Mouse (Mus musculus) urinary bladder, postnatal 14 days (tissue): ENCODE measurements around the gene 1190002N15Rik.

Source experiments
- DNase-seq: peaks from one replicate; pipeline ENCODE4 v3.0.0; 2021; ENCODE audit warnings: low spot score

Gene 1190002N15Rik

DNA sequence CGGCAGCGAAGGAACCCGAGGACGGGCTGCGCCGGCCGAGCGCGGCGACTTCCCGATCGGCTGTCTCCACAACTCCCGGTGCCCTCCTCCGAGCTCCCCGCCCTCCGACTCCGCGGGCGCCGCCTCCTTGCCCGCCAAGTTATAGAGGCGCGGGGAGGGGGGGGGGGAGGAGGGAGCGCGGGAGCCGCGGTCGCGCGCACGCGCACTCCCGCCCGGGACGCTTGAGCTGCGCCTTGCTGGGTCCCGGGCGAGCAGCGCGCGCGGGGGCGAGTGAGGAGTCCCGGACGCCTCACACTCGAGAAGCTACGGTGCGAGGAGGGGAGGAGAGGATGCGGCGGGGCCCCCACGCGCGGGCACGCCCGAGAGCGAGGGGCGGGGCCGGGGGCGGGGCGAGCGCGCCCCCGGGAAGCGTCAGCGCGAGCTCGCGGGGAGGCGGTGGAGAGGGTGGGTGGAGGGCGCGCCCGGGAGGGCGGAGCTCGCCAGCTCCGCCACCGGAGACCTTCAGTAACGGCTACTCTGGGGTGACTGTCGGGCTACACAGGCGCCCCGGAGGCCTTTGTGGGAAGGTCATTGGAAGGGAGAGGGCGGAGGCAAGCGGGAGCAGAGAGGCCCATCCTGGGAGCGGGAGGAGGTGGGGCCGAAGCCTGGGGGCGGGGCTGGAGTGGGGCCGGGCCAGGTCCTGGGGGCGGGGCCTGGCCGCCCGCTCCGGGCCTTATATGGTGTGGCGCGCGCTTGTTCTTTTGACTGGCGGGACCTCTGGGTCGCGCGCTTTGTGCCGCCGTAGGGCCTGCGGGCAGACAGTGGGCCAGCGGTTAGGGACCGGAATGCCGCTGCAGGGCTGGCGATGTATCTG is at the start of gene 1190002N15Rik:
Gene 1190002N15Rik, minus strand, starts transcription at position 112 of the 853 bp plus-strand sequence.
- peak; percentile 93 for DNase-seq

DNA sequence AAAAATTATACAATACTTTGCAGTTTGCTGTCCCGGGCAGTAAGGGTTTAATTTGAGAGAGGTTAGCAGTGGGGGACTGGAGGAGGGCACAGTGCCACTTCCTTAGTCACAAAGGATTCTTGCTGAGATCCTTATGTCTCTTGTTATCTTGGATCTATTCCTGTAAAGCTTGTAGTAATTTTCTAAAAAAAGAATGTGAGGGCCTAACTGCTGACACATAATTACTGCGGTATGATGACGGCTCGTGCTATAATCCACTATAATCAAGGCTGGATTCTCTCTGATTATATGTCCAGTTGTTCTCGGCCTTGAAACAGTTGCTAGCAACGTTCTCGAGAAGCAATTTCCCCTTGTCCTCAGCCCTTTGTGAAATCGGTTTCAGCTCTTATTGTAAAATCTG is 44.4 kb upstream of the 1190002N15Rik start:
- no peak for DNase-seq

DNA sequence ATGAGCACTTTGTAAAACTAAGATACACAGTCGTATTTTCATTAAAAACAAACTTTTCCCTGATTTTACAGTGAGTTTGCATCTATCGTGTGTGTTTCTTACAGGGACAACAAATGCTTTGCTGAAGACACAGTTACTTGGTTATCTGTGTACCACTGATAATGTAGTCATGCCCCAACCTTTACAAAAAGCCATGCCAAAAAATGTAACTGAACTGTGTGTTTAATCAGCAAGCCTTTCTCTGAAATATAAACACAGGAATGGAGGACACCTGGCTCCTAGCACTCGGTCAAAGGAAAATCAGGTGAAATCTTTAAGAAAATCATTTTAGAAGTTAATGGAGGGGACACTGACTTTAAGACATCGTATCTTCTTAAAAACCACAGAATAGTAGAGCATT is 43.8 kb upstream of the 1190002N15Rik start:
- no peak for DNase-seq

DNA sequence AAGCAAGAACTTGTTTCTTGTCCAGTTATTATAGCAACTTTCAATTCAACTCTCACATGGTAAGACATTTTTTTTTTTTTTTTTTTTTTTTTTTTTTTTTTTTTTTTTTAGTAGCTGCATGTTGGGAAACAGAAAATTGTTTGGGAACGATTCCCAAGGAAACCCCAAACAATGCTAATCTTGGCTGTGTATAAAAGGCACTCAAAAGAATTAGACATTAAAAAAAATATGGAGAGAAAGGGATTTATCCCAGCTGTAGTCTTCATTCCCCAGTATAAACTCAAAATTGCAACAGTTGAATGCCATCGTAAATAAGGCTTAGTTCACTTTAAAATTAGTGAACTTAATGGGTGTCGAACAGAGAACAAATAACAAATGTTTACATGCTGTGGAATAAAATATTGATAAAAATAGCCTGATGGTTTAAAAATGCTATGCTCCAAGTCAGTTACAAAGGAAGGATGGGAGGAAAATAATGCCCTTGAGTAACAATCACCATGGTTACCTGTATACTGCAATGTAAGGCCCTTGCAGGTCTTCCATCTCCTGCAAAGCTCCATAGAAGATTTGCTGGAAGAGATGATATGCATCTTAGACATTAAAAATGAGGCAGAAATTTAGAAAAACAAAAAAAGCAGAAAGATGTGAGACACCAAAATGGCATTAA is 42.3 kb upstream of the 1190002N15Rik start:
- DNase-seq, result no peak

DNA sequence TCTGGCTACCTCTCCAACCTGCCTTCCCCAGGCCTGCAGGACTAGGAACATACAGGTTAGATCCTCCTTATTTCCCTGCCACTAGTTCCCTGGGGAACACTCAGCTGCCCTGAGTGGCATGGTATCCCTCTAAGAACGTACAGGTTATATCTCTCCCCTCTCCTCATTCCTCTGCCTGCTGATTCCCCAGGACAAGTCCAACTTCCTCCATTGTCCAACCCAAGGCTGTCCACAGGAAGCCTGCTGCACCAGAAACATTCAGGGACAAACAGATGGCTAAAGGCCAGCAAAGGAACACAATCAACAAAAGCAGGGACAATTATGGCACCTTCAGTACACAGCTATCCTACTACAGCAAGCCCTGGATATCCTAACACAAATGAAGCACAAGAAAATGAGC is 33.9 kb upstream of the 1190002N15Rik start:
- DNase-seq, result no peak

DNA sequence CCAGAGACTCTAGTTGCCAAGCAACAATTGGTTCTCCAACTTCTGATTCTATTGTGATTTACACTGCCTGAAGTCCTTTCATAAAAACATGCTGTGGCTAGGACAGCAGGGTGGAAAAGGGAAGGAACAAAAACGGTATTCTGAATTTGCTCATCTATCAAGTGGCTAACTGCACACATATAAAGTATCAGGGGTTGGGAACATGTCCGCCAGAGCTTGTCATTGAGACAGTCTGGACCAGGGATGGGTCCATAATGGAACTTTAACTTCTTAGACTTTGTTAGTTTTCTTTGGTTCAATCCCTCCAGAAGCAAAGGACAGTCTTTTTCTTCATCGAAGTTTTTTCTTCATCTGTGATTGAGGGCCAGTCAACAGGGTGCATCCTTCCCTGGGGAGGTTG is 30.5 kb upstream of the 1190002N15Rik start:
- no peak for DNase-seq

DNA sequence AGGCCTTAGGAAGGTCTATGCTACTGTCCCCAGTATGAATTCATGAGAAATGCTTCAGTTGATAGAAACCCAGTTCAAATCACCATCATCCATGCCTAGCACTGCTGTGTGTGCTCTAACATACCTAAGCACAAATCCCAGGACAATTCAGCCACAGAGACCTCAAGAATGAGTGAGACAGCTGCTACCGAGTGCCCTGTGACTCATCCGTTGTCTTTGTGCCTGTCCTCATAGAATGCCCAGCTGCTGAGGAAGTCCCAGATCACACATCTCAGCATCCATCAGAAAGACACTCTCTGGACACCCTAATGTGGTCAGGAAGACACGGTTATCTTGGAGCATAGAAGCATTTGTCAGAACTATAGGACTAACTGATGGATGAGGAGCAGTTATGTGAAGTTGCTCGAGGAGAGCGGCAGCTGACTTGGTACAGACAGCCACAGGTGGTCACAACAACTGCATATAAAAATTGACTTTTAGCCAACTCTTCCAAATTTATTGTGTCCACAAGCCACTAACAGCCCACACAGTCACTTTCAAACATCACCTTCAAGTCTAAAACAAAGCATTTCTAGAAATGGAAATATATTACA is 29.9 kb upstream of the 1190002N15Rik start:
- no peak for DNase-seq

DNA sequence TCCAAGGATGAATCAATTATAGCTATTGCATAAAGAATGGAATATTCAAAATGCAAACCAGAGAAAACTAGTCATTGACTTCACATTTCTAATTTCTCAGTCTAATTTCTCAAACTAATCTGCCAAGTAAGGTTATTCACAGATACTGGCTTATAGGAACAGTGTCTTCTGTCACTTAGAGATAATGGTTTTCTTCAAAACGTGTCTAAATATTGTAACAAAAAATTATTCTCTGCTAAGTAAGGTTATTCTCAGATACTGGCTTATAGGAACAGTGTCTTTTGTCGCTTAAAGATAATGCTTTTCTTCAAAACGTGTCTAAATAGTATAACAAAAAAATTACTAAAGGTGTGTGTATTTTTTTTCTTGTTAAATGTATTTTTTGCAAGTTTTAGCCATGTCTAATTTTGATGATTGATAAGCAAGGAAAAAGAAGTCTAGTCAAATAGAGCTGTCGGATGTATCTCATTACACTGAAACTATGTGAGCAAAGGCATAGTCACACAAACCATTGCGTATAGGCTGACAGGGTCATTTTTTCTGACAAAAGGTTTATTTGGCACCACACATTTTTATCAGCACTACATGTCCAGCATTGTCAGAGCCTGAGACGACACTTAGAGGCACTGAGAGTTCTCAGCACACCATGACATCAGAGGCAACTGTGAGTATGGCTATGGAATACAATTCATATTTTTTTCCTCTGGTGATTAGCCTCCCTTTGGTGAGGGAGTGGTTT is 19.1 kb upstream of the 1190002N15Rik start:
- no peak for DNase-seq

DNA sequence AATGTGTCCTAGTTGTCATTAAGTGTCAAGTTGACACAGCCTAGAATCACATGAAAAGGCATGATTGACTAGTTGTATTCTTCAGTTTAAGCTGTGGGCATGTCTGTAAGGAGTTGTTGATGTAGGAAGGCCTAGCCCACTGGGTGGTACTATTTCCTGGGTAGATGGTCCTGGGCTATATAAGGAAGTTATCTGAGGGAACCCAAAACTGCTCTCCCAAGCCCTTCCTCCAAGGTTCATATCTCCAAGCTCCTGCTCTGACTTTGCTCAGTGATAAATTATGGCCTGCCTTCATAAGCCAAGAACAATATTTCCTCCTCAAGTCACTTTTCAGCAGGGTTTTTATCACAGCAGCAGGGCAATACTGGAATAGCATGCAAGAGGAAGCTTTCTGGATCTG is 18.4 kb upstream of the 1190002N15Rik start:
- DNase-seq, result no peak

DNA sequence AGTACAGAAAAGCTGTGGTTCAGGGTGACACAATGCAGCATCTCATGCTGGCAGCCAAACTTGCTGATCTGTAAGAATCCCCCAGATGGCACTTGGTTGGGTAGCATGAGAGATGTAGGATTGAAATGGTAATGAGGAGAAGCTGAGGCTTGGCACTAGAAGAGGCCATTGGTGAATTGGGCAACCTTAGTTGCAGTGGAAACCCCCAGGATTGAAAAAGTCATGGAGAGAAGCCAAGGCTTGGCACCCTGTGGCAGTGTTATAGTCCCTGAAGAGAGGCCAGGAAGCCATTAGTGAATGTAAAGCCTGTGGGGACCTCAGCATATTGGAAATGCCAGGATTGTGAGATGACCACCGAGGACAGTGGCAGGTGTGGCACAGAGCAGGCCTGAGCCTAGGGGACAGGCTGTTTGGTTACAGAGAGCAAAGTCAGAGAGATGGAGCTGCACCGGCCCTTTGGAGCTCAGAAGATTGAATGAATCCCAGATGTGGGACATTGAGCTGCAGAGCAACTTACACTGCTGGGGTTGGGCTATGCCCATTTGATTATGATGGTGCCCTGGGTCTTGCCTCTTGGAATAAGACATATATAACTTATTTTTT is 12.7 kb upstream of the 1190002N15Rik start:
- DNase-seq, result no peak

DNA sequence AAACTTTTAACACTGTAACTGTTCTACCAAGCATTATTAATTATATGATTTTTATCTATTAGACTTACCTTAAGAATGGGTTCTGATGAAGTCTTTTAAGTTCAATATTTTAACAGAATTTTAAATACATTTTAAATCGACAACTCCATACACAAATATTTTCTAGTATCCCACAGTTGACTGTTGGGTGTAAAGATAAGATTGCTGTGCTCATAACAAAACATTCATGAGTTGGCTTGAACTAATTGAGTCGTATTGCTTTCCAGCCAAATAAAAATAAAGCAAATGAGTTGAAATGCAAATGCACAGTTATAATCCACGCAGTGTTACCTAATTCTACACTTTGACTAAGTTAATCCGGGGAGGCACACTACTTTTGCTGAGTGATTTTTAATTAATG is 6.0 kb upstream of the 1190002N15Rik start:
- DNase-seq, result no peak

DNA sequence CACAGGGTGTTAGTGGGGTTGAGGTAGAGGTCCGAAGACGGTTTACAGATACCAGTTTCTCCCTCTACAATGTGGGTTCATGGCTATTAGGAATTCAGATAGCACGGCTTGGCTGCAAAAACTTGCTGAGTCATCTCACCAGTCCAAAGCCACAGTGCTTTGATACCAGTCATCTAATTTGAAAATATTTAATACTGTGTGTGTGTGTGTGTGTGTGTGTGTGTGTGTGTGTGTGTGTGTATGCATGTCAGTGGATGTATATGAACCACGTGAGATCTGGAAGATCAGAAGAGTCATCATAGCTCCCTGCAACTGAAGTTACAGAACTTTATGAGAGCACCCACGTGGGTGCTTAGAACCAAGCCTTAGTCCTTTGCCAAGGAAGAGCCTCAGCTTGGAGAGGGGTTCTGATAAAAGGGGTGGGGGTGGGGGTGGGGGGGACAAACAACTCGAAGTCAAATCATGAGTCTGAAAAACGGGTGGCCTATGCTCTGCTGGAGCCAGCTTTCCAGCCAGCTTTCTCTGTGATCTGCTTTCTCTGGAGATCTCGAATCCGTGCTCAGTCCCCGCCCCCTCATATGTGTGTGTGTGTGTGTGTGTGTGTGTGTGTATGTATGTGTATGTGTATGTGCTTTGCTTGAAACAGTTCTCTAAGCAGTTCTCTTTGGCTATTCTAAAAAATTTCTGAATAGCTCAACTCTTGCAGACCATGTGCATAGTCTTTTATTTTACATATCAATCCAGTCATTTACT is 2.6 kb upstream of the 1190002N15Rik start:
- DNase-seq, result no peak

DNA sequence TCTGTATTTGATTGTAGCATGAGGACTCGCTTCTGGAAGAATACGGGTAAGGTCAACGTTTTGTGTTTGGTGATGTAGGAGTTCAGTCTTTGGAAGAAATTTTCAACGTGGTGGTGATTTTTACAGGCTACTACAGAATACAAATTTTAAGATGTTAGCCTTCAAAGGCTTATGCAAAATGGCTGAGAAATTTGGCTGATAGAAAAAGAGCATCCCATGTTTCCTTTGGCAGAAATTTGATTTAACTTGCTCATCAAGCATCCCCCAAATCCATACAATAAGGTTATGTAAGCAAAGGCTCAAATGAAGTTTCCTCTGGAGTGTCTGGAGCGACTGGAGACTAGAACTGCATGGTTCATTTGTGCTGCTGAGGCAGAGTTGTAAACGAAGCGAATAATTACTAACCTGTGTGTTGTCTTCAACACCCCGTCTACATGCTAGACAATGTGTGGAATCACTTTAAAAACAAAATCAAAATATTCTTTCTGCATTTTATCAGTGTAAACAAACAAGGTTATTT is 1.5 kb upstream of the 1190002N15Rik start:
- DNase-seq, result no peak

DNA sequence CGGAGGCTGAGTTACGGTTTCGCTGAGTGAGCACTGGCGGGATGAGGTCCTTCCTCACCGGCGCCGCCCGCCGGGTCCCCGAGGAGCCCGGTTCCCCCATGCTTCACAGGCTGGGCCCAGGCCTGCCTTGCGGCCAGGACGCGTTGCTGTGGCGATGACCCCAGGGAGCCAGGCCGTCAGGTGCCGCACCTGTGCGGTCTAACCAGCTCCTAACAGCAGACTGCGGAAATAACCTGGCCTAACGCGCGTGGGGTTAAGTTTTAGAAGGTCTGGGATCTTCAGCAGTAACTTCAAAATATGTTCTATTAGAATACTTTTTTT is 902 bp upstream of the 1190002N15Rik start:
- DNase-seq, result no peak

DNA sequence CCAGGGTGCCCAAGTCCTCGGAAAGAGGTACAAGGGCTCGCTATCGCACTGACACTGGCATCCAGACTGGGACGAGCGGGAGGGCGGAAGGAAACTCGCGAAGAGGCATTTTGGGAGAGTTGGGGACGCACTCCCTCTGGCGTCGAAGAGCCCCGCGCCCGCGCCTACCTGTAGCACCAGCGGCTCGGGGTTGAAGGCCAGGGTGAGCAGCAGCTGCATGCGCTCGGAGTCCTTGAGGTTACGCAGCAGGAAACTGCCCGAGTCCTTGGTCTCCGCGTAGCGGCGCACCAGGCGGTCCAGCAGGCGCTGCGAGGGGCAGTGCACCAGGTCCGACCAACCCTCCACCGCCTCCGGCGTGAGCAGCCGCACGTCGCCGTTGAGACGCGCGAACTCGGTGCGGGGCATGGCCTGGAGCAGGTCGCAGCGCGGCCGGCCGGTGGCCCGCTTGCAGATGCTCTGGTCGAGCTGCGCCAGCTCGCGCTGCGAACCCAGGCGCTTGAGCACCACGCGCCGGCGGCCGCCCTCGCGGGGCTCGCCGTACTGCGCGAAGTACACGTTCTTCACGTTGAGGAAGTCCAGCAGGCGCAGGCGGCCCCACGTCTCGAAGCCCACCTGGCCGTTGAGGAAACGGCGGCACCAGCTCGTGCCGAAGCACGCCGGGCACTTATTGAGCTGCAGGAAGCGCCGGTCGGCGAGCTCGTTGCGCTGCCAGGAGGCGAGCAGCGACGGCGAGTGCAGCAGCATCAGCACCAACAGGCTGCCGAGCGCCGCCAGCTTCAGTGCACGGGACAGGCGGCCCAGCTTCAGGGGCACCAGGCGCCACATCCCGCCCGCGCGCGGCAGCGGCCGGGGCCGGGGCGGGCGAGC is 597 bp downstream of the 1190002N15Rik start:
- DNase-seq, result peak; percentile 63

DNA sequence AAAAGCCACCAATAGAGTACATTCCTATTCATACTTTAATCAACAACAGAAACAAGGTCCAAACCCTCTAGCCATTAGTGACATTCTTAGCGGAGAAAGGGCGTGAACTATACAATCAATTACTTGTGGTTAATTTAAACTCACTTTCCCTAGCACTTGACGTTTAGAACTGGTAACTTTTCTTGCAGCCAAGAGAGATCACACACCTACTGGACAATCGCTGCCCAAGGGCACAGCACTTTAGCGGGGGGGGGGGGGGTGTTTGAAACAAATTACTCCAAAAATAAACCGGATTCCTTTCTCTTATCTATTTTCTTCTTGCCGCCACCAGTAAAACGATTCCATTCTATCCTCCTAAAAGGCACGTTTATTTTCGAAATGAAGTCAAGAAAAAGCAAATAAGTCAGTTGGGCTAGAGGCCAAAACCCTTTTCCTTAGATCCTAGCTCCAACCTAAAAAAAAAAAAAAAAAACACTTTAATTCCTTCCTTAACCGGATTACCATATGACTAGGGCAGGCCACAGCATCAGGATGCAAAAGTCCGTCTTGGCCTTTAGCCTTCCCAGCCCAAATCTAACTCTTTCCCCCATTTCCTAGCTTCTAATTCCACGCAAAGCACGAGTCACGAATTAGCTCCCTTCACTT is 1.5 kb downstream of the 1190002N15Rik start:
- no peak for DNase-seq

DNA sequence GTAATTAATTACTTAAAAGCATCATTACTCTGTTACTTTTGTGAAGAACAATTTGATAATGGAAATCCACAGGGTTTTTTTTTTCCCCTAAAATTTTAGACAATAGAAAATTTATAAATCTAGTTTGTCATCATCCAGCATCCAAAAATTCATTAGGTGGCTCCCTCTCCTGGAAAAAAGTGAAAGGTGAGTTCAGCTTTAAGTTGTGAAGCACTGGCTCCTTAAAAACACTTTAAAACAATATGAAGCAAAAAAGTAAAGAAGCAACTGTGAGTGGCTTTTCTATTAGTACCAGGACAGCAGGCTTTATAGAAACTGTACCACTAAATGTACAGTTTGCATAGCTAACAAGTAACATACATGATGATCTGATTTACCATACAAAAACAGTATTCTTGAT is 3.1 kb downstream of the 1190002N15Rik start:
- DNase-seq, result no peak

DNA sequence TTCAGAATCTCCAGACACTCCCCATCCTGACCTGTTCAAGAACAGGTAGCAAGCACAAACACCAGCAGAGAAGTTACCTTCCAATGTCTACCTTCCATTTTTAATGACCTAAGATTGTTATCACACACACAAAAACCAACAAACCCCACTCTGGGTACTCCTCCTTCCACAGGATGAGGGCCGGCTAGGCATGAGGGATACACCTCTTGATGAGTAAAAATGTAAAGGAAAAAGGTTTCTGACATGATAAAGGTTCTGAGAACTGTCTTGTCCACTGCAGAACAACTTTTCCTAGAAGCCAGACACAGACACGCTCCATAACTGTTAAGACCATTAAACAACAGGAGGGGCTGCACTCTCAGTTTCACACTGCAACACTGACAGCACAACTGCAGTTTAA is 3.7 kb downstream of the 1190002N15Rik start:
- no peak for DNase-seq

DNA sequence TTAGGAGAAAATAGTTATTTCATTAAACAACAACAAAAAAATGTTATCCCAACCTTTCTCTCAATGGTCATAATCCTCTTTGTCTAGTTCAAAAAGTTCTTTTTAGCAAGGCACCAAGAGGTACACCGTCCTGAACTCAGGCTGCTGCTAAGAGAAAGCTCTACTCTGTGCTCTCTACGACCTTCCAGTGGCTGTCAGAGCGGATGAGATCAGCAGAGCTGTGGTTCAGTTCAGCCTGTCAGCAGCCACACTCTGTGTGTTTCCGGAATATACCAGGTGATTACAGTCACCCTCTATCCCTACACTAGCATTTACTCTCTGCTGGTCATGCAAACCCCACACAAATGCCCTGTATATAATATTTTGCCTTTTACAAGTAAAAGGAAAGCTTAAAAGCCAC is 4.2 kb downstream of the 1190002N15Rik start:
- no peak for DNase-seq

DNA sequence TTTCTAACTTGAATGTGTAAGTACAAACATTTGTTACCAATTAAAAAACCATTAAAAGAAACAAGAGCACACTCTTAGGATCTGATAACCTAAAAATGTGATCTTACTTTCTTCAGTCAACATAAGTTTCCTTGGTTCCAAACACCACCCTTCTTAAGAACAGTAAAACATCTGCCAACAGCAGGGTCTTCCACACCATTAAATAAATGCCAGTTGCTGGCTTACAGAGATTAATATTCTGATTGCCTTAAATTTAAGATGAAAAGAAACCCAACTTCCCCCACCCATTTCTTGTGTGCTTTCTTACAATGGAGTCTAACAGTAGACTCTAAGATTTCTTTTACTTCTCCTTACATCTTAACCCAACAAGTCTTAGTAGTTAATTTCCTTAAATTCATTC is 7.9 kb downstream of the 1190002N15Rik start:
- no peak for DNase-seq
